Comparison of ENCODE assay signal across 7 mouse cellular contexts in the genomic region with DNA sequence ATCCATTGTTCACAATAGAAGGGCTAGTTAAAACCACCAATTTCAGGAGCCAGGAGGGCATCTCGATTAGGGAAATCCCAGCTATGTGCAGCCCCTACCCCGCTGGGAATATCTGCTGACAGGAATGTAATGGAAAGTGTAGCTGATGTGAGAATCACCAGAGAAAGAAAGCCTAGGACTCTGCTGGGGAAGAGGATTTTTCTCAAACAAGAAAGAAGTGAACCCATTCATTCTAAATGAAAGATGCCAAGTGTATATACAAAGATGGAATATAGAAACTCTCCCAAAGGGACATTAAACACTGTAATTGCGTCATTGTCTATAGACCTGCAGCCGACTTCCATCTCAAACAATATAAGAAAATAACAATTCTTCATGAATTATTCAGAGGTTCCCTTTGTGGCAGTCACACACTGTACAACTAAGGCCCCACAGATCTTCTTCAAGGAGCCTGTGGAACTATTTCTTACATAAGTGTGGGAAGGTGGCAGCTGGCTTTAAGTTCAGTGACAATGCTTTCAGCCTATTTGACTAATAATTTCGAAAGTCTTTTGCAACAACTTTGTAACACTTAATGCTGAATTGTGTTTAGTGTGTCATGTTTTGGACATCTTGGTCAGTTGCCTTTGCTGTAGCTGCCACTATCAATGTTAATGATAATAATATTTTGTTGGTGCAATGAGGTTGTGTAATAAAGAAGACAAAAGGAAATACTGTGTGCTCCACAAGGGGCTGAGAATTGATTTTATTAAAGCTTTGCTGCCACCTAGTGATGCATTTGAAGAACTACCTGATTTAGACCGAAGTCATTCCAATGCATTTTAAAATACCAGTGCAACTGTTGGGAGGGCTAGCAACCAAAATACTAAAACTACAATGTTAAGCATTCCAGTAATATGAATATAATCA.
DNase-seq lines count a peak whose midpoint lies in the region; ATAC-seq and TF ChIP-seq lines count a peak whose summit lies in the region.

No protein-coding gene starts in this region.

- peak; percentile 17 for DNase-seq in liver, adult 2 months (ENCODE audit: extremely low read depth, low read depth, low spot score)
- no peak for DNase-seq in liver
- DNase-seq in cerebellum, adult 9-11 months: peak; percentile 32
- no peak for DNase-seq in urinary bladder, postnatal 36 days (ENCODE audit: low spot score in 2 of 2)
- no peak for DNase-seq in right cerebral cortex, postnatal 14 days

- H3K9ac ChIP-seq in liver, adult 2 months (ENCODE audit: low read depth, low read length): no peak overlapping the region
- peak overlapping the region; percentile 35; the same call in 1 of the 2 replicates for H3K9ac ChIP-seq in forebrain, embryonic 15.5 days (replicated peaks)
- no peak overlapping the region; the same call in 1 of the 2 replicates for H3K9ac ChIP-seq in neural tube, embryonic 14.5 days (replicated peaks; ENCODE audit: low read depth, low read length)

- H3K27ac ChIP-seq in liver, adult 2 months (replicated peaks; ENCODE audit: insufficient read depth, low read depth, low read length): no peak overlapping the region
- peak overlapping the region; percentile 50; the same call in 1 of the 2 replicates for H3K27ac ChIP-seq in forebrain, embryonic 15.5 days (replicated peaks)
- no peak overlapping the region for H3K27ac ChIP-seq in neural tube, embryonic 14.5 days (ENCODE audit: low read depth, low read length)

- no peak overlapping the region for H3K4me3 ChIP-seq in liver, adult 2 months (ENCODE audit: insufficient read depth, low read depth, low read length)
- H3K4me3 ChIP-seq in forebrain, embryonic 15.5 days: peak overlapping the region; percentile 25
- H3K4me3 ChIP-seq in neural tube, embryonic 14.5 days (ENCODE audit: low read depth, low read length): peak overlapping the region; percentile 17; the same call in 1 of the 2 replicates

- peak overlapping the region; percentile 40 for H3K4me2 ChIP-seq in forebrain, embryonic 15.5 days (replicated peaks)
- H3K4me2 ChIP-seq in neural tube, embryonic 14.5 days (ENCODE audit: low read depth, low read length): peak overlapping the region; percentile 49

- H3K27me3 ChIP-seq in liver, adult 2 months (ENCODE audit: control insufficient read depth, insufficient read depth, low read length): no peaks in the 10 kb centered on the region
- H3K27me3 ChIP-seq in forebrain, embryonic 15.5 days: no peaks in the 10 kb centered on the region
- no peaks in the 10 kb centered on the region for H3K27me3 ChIP-seq in neural tube, embryonic 14.5 days (ENCODE audit: control insufficient read depth, insufficient read depth, low read length)

- H3K79me2 ChIP-seq in liver, adult 2 months (ENCODE audit: control insufficient read depth, insufficient read depth, low read length): no peaks in the 10 kb centered on the region

- peak; percentile 68 for ATAC-seq in forebrain, embryonic 15.5 days (replicated peaks)
- ATAC-seq in neural tube, embryonic 14.5 days (ENCODE audit: low read depth): peak; percentile 66

- H3K36me3 ChIP-seq in liver, adult 2 months (ENCODE audit: control insufficient read depth, insufficient read depth, low read length): no peaks in the 10 kb centered on the region
- no peaks in the 10 kb centered on the region for H3K36me3 ChIP-seq in forebrain, embryonic 15.5 days
- no peaks in the 10 kb centered on the region for H3K36me3 ChIP-seq in neural tube, embryonic 14.5 days (ENCODE audit: control insufficient read depth, insufficient read depth, low read length)

- no peaks in the 10 kb centered on the region for H3K9me3 ChIP-seq in forebrain, embryonic 15.5 days
- H3K9me3 ChIP-seq in neural tube, embryonic 14.5 days (ENCODE audit: control insufficient read depth, low read length): no peaks in the 10 kb centered on the region

- no peaks in the 10 kb centered on the region for H3K4me1 ChIP-seq in liver, adult 2 months (ENCODE audit: control insufficient read depth, insufficient read depth, low read length)
- peaks cover 7% of the 10 kb centered on the region; the same call in 1 of the 2 replicates for H3K4me1 ChIP-seq in forebrain, embryonic 15.5 days
- H3K4me1 ChIP-seq in neural tube, embryonic 14.5 days (ENCODE audit: control insufficient read depth, insufficient read depth, low read length): no peaks in the 10 kb centered on the region

- peak; percentile 33; the same call in 1 of the 2 replicates for TF ChIP-seq CTCF in liver, adult 2 months (IDR thresholded peaks at IDR 0.05; ENCODE audit: low read depth, low read length)

- 29% methylated on average over 6 of the region's 6 CpGs for WGBS in liver, adult 2 months
- WGBS in forebrain, embryonic 15.5 days: 27% methylated on average over 6 of the region's 6 CpGs
- WGBS in neural tube, embryonic 14.5 days: 27% methylated on average over 6 of the region's 6 CpGs

- no peak for TF ChIP-seq POLR2A in liver, adult 2 months (IDR thresholded peaks at IDR 0.05; ENCODE audit: extremely low read depth, insufficient read depth, low read length)

Comparison
In these comparisons a context has a peak if more than half of its experiments do, and no peak if none do; other contexts are left out.
1. DNase-seq: peak in liver, adult 2 months (single experiment) and cerebellum, adult 9-11 months (single experiment); none in liver (single experiment), urinary bladder, postnatal 36 days (0 of 2) and right cerebral cortex, postnatal 14 days (single experiment).